Mouse (Mus musculus) midbrain, embryonic 14.5 days (tissue): ENCODE results near the gene Glyr1. TPM values are rescaled to one million over a fixed set of nuclear protein-coding genes. Genes with fewer than 3 reads are reported as not detected.
A peak's percentile ranks its signal among the peaks of the same experiment; 100 is the strongest.

ENCODE experiments used
- ATAC-seq: fragments of 200-750 bp; cut with Nextera tagmentation; 2 replicates; pipeline ENCODE4 v1.8.0; 2017; ENCODE audit warnings: moderate number of reproducible peaks, moderate library complexity; ENCODE audit not compliant: low FRiP score, low TSS enrichment
- DNase-seq: peaks from one replicate; pipeline ENCODE4 v3.0.0-alpha.2; 2015
- H3K27ac ChIP-seq: fragments of 300-500 bp; sonication (generic); replicated peaks from 2 replicates; pipeline ENCODE4 v1.5.1; 2014; ENCODE audit warnings: mild to moderate bottlenecking, low read depth, low read length, moderate library complexity
- H3K27me3 ChIP-seq: fragments of 300-500 bp; sonication (generic); 2 replicates; pipeline ENCODE4 v1.6.1; 2014; ENCODE audit warnings: low read length, control low read depth, mixed read lengths; ENCODE audit not compliant: control insufficient read depth, insufficient read depth
- H3K36me3 ChIP-seq: fragments of 300-500 bp; sonication (generic); 2 replicates; pipeline ENCODE4 v1.6.1; 2014; ENCODE audit warnings: low read length, control low read depth; ENCODE audit not compliant: control insufficient read depth, insufficient read depth
- H3K4me1 ChIP-seq: fragments of 300-500 bp; sonication (generic); 2 replicates; pipeline ENCODE4 v1.6.1; 2014; ENCODE audit warnings: mild to moderate bottlenecking, antibody characterized with exemption, low read length, control low read depth; ENCODE audit not compliant: control insufficient read depth, insufficient read depth
- H3K4me2 ChIP-seq: fragments of 300-500 bp; sonication (generic); 2 replicates; pipeline ENCODE4 v1.6.1; 2014; ENCODE audit warnings: mild to moderate bottlenecking, low read length, moderate library complexity
- H3K4me3 ChIP-seq: fragments of 300-500 bp; sonication (generic); replicated peaks from 2 replicates; pipeline ENCODE4 v1.5.1; 2014; ENCODE audit warnings: low read depth, low read length
- H3K9ac ChIP-seq: fragments of 300-500 bp; sonication (generic); replicated peaks from 2 replicates; pipeline ENCODE4 v1.6.1; 2014; ENCODE audit warnings: mild to moderate bottlenecking, low read length, moderate library complexity
- H3K9me3 ChIP-seq: fragments of 300-500 bp; sonication (generic); 2 replicates; pipeline ENCODE4 v1.6.1; 2016; ENCODE audit warnings: low read length, control low read depth, mixed read lengths; ENCODE audit not compliant: control insufficient read depth
- WGBS: fragments of 180-500 bp; shearing (Covaris S2); extraction: QIAGEN DNeasy Blood & Tissue Kit; methylation state at CpG from one replicate; pipeline ENCODE4 v1.1.7; 2014; 5-methylcytosine and 5-hydroxymethylcytosine counted together
- polyA plus RNA-seq: library from polyadenylated mRNA; unstranded; fragments of >200 nt; fragmentation: Nextera tagmentation; extraction: Ambion mirVana; gene quantifications from 2 replicates; pipeline ENCODE4 v1.2.1, GENCODE M21; 2014

The Glyr1 gene
- polyA plus RNA-seq, 1 experiment from 2014 or later: 147 TPM

DNA sequence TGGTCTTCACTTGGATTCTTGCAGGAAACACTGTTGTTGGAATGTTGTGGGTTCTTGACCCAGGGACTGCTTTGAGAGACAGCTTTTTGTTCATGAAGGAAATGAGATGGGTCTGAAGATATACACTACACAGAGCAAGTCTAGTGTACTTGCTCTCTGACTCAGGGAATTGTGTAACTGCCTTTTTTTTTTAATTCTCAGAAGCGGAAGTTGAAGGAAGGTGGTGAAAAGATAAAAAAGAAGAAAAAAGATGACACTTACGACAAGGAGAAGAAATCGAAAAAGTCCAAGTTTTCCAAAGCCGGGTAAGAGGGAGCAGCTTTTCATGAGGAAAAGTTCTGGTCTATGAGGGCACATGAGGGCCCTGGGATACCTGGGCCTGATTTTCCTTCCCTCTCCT lies 13.8 kb upstream of the Glyr1 start:
- H3K36me3 ChIP-seq: peaks cover 66% of the 10 kb centered on the region
- no peak for ATAC-seq

DNA sequence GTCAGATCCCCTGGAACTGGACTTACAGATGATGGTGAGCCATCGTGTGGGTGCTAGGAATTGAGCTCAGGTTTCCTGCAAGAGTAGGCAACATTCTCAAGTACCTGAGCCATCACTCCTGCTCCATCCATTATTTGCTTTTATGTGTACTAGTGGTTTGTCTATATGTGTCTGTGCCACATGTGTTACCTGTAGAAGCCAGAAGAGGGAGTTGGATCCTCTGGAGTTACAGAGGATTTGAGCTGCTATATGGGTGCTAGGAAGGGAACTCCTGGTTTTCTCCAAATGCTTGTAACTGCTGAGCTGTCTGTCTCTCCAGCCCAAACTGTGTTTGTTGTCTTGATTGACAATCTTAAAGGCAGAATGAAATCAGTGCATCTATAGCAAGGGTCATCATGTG lies 8.5 kb upstream of the Glyr1 start:
- H3K4me1 ChIP-seq: no peaks in the 10 kb centered on the region
- H3K9me3 ChIP-seq: no peaks in the 10 kb centered on the region
- no peak overlapping the region for H3K27ac ChIP-seq
- no peaks in the 10 kb centered on the region for H3K27me3 ChIP-seq
- 86% methylated on average over 1 of the region's 1 CpGs for WGBS
- H3K9ac ChIP-seq: no peak overlapping the region
- peaks cover 62% of the 10 kb centered on the region for H3K36me3 ChIP-seq
- no peak overlapping the region for H3K4me3 ChIP-seq
- ATAC-seq: no peak
- peak; percentile 43 for DNase-seq
- H3K4me2 ChIP-seq: no peak overlapping the region

More for the DNA sequence above, 13.8 kb upstream of the Glyr1 start:
- WGBS: 96% methylated on average over 4 of the region's 4 CpGs
- Histone ChIP-seq H3K27me3 (no peaks in the 10 kb centered on the region), H3K9ac (no peak overlapping the region), H3K27ac (no peak overlapping the region), H3K4me1 (no peaks in the 10 kb centered on the region), H3K4me3 (no peak overlapping the region), H3K9me3 (no peaks in the 10 kb centered on the region), H3K4me2 (no peak overlapping the region)
- DNase-seq: no peak

DNA sequence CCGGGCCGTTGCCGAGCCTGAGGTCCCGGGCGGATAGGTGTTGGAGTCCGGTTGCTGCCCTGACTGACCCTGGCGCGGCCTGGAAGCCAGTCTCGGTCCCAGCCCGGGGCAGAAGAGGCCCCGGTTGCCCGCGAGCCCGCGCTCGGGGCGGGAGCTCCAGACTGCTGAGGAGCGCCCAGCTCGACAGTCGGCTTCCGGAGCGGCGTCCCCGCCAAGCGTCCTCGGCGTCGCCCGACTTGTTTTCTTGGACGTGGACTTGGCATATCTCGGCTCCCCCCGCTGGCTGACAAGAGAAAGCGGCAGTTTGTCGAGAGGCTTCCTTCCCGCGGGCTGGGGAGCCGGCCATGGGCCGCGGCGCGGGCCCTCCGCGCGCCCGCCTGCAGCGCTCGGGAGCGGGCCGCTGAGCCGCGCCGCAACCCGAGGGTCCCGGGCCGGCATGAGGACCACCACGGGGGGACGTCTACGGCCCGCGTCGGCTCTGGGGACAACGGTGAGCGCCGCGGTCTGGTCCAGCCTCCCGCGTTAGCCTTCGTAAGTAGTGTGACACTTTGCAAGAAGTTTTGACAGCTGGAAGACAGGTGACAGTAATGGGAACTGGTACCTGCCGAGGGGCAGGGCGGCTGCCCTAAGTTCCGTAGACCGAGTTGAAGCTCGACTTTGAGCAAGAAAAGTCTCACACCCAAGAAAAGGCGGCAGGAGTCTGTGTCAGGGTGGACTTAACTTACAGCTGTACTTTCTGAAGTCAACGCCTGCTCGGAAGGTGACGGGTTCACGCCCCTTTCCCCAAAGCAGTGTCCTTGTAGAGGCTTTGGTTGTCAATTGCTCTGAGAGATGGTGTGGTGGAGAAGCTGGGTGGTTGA lies 818 bp upstream of the Glyr1 start:
- ATAC-seq: peak; percentile 80
- H3K27ac ChIP-seq: peak overlapping the region; percentile 94
- H3K4me1 ChIP-seq: peaks cover 18% of the 10 kb centered on the region
- H3K9me3 ChIP-seq: no peaks in the 10 kb centered on the region
- DNase-seq: peak; percentile 83
- under 1% methylated on average over 78 of the region's 78 CpGs for WGBS
- peak overlapping the region; percentile 96 for H3K4me3 ChIP-seq
- H3K4me2 ChIP-seq: peak overlapping the region; percentile 95
- peak overlapping the region; percentile 80 for H3K9ac ChIP-seq
- peaks cover 39% of the 10 kb centered on the region for H3K36me3 ChIP-seq
- H3K27me3 ChIP-seq: no peaks in the 10 kb centered on the region

DNA sequence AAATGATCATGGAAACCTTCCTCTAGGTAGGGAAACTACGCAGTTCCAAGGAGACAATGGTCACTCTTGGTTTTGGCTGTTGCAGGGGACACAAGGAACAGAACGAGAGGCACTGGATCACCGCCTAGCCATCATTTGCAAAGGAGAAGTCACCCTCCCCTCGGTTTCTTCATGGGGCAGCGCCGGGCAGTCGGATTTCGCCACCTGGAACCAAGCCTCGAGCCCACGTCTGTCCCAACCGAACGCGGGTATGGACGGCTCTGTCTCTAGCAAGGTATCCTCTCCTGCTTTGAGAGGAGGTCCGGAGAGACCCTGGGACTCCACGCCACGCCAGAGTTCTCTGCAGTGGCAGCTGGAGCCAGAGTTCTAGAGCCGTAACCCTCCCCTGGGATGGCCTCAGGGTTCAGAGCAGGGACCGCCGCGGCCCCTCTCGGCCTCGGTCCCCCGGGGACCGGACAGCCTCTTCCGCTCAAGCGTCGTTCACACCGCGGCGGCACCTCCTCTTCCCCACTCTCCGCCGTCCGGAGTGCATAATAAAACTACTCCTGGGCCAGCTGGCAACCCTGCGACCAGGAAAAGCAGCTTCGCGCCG lies 385 bp downstream of the Glyr1 start:
- H3K9ac ChIP-seq: peak overlapping the region; percentile 86
- H3K27ac ChIP-seq: peak overlapping the region; percentile 91
- no peaks in the 10 kb centered on the region for H3K9me3 ChIP-seq
- peak overlapping the region; percentile 96 for H3K4me3 ChIP-seq
- no peaks in the 10 kb centered on the region for H3K27me3 ChIP-seq
- peaks cover 18% of the 10 kb centered on the region for H3K4me1 ChIP-seq
- H3K4me2 ChIP-seq: peak overlapping the region; percentile 77
- ATAC-seq: peak; percentile 46
- under 1% methylated on average over 38 of the region's 38 CpGs for WGBS
- peaks cover 44% of the 10 kb centered on the region for H3K36me3 ChIP-seq
- no peak for DNase-seq

DNA sequence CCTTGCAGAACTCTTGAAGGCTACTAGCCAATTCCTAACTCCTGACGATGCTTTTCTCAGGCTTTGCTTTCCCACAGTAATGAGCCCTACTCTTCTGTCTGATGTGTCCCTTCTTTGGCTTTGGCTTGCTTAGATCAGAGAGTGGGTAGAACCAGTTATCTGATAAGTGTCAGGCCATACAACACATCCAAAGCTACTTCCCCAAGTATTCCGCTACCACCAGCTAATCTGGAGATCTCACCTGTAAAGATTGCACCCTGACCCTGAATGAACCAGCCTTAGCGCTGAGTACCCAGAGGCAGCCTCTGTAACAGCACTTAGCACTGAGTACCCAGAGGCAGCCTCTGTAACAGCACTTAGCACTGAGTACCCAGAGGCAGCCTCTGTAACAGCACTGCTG lies 4.3 kb downstream of the Glyr1 start:
- no peaks in the 10 kb centered on the region for H3K27me3 ChIP-seq
- H3K4me1 ChIP-seq: peaks cover 10% of the 10 kb centered on the region
- H3K36me3 ChIP-seq: peaks cover 74% of the 10 kb centered on the region
- H3K4me3 ChIP-seq: no peak overlapping the region
- H3K9me3 ChIP-seq: no peaks in the 10 kb centered on the region
- no peak overlapping the region for H3K4me2 ChIP-seq
- 100% methylated on average over 3 of the region's 3 CpGs for WGBS
- H3K9ac ChIP-seq: no peak overlapping the region
- H3K27ac ChIP-seq: no peak overlapping the region
- DNase-seq: no peak
- no peak for ATAC-seq

DNA sequence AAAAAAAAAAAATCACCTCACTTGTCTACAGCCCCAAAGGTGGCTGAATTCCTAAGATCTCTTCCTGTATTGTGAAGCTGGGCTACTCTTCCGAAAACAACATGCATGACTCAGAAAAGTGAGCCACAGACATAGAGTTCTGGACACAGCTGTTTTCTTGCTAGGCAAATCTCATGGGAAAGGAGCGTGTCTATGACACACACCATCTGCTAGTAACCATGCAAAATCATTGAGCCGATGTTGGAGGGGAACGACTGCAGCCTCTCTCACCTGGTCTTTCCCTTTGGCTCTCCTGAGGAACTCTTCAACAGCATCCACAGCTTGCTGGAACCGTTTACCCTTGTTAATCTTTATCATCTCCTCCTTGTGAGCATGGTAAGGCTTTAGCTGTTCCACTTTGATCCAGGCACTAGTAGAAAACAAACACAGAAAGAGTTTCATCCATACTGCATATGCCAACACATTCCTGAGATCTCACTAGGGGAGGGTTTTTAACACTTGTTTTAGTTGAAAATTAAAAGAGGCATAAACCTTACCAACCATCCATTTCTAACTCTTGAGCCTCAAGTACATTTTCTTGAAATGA lies 12.9 kb downstream of the Glyr1 start:
- H3K4me2 ChIP-seq: no peak overlapping the region
- no peak overlapping the region for H3K27ac ChIP-seq
- no peaks in the 10 kb centered on the region for H3K4me1 ChIP-seq
- ATAC-seq: no peak
- no peak overlapping the region for H3K9ac ChIP-seq
- no peak for DNase-seq
- no peaks in the 10 kb centered on the region for H3K9me3 ChIP-seq
- no peak overlapping the region for H3K4me3 ChIP-seq
- H3K36me3 ChIP-seq: peaks cover 98% of the 10 kb centered on the region
- 79% methylated on average over 5 of the region's 5 CpGs for WGBS
- H3K27me3 ChIP-seq: no peaks in the 10 kb centered on the region

DNA sequence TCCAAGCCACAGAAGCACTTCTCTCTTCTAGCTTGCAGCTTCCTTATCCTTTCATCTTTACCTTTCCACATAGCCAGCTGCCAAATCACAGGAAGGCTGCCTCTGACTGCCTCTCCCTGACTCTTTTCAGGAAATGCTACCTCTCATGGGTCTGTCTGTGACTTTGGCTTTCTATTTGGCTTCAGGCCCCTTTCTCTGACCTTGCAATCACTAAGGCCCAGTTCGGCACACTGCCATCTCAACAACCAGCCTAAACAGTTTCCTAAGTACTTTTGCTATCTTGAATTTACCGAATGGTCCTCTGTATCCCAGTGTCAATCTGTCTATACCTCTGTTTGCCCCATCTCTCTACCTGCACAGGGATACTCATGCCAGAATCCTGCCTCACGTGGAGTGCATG lies 14.1 kb downstream of the Glyr1 start:
- 97% methylated on average over 3 of the region's 3 CpGs for WGBS
- no peak for ATAC-seq
- no peak for DNase-seq

DNA sequence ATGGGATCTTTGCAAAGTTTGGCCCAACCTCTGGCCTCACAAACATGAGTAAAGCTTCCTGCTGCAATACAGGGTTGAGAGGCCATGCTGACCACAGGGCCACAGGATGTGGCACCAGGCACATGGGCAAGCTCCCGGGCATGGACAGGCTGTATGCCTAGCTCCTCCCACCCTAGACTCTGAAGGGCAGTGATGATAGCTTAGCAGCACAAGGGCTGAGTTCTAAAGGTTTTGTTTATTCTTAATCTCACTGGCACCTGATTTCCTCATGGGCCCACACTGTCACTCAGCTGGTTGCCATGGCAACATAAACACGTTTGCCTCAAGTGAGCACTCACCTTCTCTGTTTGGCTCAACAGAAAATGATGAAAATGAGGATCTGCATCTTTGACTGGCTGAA lies 19.8 kb downstream of the Glyr1 start:
- Histone ChIP-seq H3K9ac (no peak overlapping the region), H3K27me3 (no peaks in the 10 kb centered on the region), H3K9me3 (no peaks in the 10 kb centered on the region), H3K4me3 (no peak overlapping the region), H3K4me2 (no peak overlapping the region), H3K27ac (no peak overlapping the region), H3K4me1 (no peaks in the 10 kb centered on the region), H3K36me3 (peaks cover 100% of the 10 kb centered on the region)
- no peak for ATAC-seq
- peak; percentile 21 for DNase-seq
- WGBS: 66% methylated on average over 2 of the region's 2 CpGs

More for the DNA sequence above, 14.1 kb downstream of the Glyr1 start:
- H3K4me3 ChIP-seq: no peak overlapping the region
- no peak overlapping the region for H3K27ac ChIP-seq
- H3K9ac ChIP-seq: no peak overlapping the region
- H3K9me3 ChIP-seq: no peaks in the 10 kb centered on the region
- no peak overlapping the region for H3K4me2 ChIP-seq
- peaks cover 98% of the 10 kb centered on the region for H3K36me3 ChIP-seq
- H3K4me1 ChIP-seq: no peaks in the 10 kb centered on the region
- H3K27me3 ChIP-seq: no peaks in the 10 kb centered on the region
